Mouse (Mus musculus) kidney, adult 2 months (tissue): ENCODE results near the gene Cyth3. TPM values are rescaled to one million over a fixed set of nuclear protein-coding genes. Genes with fewer than 3 reads are reported as not detected.
A peak's percentile ranks its signal among the peaks of the same experiment; 100 is the strongest.

Source experiments
- DNase-seq: peaks from one replicate; pipeline ENCODE4 v3.0.0; 2021
- H3K27ac ChIP-seq: fragments of 200-500 bp; 2 replicates; pipeline ENCODE4 v1.5.1; 2012; ENCODE audit warnings: low read depth, low read length, control low read depth, inconsistent platforms; ENCODE audit not compliant: insufficient read depth
- H3K27me3 ChIP-seq: fragments of 200-500 bp; replicated peaks from 2 replicates; pipeline ENCODE4 v1.6.1; 2012; ENCODE audit warnings: mild to moderate bottlenecking, moderate library complexity, low read length, inconsistent platforms; ENCODE audit not compliant: control insufficient read depth, insufficient read depth
- H3K36me3 ChIP-seq: fragments of 200-500 bp; 2 replicates; pipeline ENCODE4 v1.6.1; 2012; ENCODE audit warnings: mild to moderate bottlenecking, moderate library complexity, low read length, inconsistent platforms; ENCODE audit not compliant: control insufficient read depth, insufficient read depth
- H3K4me1 ChIP-seq: fragments of 200-500 bp; 2 replicates; pipeline ENCODE4 v1.6.1; 2011; ENCODE audit warnings: low read length; ENCODE audit not compliant: control insufficient read depth, insufficient read depth
- H3K4me3 ChIP-seq: fragments of 200-500 bp; 2 replicates; pipeline ENCODE4 v1.5.1; 2011; ENCODE audit warnings: mild to moderate bottlenecking, low read depth, low read length, control low read depth; ENCODE audit not compliant: insufficient read depth
- CTCF ChIP-seq: fragments of 200-500 bp; conservative IDR thresholded peaks from 2 replicates; pipeline ENCODE4 v1.5.1; 2011; ENCODE audit warnings: low read depth, mild to moderate bottlenecking, control low read depth, low read length, moderate library complexity, mixed read lengths; ENCODE audit not compliant: insufficient read depth, insufficient read length
- POLR2A ChIP-seq: fragments of 200-500 bp; IDR thresholded peaks from one replicate; pipeline ENCODE4 v1.6.1; 2011; ENCODE audit warnings: low read depth, low read length, control low read depth
- WGBS: fragments of 180-500 bp; shearing (Covaris S2); methylation state at CpG from one replicate; pipeline ENCODE4 v1.1.7; 2018; 5-methylcytosine and 5-hydroxymethylcytosine counted together
- polyA plus RNA-seq: library from polyadenylated mRNA; depleted of rRNA; stranded (reverse); fragments of >200 nt; gene quantifications from 2 replicates; pipeline ENCODE4 v1.2.3, GENCODE M21; 2012

Cyth3 gene
- polyA plus RNA-seq, 1 experiment: 22.8 TPM

DNA sequence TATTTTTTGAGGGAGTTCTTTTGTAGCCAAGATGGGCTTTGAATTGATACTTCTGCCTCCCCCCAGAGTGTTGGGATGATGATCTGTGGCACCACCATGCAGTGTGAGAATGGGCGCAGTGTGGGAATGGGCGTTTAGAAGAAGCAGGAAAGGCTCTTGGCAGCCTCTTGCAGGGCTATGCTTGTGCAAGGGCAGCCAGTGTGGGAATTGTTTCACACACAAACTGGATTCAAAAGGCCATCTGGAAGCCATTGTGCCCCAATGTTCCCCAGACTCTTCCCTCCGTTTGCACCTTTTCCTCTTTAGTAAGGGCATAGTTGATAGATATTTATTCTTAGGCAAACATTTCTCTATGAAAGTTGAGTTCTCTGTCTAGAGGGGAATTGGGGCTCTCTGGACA is 19.3 kb downstream of the Cyth3 start:
- no peak for TF ChIP-seq POLR2A
- no peak for TF ChIP-seq CTCF
- H3K4me3 ChIP-seq: no peak overlapping the region
- no peaks in the 10 kb centered on the region for H3K36me3 ChIP-seq
- H3K27me3 ChIP-seq: no peaks in the 10 kb centered on the region
- 73% methylated on average over 3 of the region's 3 CpGs for WGBS
- no peak for DNase-seq
- H3K27ac ChIP-seq: no peak overlapping the region
- peaks cover 15% of the 10 kb centered on the region for H3K4me1 ChIP-seq

DNA sequence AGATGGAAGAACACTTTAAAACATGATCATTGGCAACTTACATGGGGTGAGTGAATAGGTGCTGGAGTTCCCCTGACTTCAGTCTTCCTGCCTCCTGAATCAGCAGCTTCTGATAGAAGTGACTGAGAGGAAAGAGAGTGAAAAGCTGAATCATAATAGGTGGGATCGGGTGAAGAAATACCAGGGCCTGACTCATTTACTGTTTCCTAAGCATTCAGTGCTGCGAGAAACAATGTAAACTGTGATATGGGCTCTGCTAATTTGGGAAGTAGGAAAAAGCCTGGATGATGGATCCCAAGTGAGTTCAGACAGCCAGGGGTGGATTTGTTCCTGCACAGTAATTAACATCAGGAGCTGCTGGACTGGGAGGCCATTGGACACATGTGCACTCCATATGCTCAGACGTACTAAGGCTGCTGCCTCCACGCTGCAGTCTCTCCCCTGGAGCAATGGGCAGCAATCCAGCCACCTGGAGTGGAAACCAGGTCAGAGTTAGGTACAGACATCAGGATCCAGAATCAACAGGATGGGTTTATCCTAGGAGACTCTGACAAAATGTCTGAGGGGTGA is 20.1 kb downstream of the Cyth3 start:
- Histone ChIP-seq H3K4me1 (peaks cover 15% of the 10 kb centered on the region), H3K27ac (no peak overlapping the region; the same call in 1 of the 2 replicates), H3K36me3 (no peaks in the 10 kb centered on the region), H3K27me3 (no peaks in the 10 kb centered on the region), H3K4me3 (no peak overlapping the region)
- no peak for TF ChIP-seq CTCF
- TF ChIP-seq POLR2A: no peak
- 46% methylated on average over 4 of the region's 4 CpGs for WGBS
- DNase-seq: peak; percentile 62

DNA sequence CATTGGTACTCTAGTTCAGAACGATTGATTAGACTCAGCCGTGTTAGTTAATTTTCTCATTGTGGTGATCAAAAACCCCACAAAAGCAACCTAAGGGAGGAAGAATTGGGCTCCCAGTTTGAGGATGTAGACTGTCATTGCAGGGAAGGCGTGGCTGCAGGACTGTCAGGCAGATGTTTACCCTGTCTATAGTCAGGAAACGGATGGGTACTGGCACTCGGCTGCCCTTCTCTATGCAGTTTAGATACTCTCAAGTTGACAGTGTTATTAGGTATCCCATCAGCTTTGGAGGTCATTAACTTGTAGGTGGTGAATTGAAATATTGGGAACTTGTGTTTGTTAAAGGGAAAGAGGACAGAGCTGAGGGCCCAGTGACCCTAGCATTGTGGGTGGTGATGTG is 23.7 kb downstream of the Cyth3 start:
- Histone ChIP-seq H3K36me3 (no peaks in the 10 kb centered on the region), H3K4me3 (no peak overlapping the region), H3K27me3 (no peaks in the 10 kb centered on the region), H3K27ac (no peak overlapping the region), H3K4me1 (peaks cover 15% of the 10 kb centered on the region)
- 71% methylated on average over 5 of the region's 5 CpGs for WGBS
- TF ChIP-seq POLR2A (no peak), CTCF (no peak)
- DNase-seq: no peak

DNA sequence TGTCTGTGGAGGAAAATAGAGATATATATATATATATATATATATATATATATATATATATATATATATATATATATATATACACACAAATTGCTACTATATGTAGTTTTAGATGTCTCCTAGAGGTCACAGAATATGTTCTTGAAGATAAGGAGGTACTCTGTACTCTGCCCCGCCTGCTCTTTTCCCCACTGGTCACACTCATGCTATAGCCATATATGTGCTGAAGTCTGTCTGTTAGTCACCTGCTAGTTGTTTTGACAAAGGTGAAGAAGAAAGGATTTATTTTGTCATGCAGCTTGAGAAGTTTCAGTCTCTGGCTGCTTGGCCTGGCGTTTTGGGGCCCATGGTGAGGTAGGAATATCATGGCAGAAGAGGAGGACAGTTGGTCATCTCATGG is 25.2 kb downstream of the Cyth3 start:
- H3K4me3 ChIP-seq: no peak overlapping the region
- no peaks in the 10 kb centered on the region for H3K36me3 ChIP-seq
- 94% methylated on average over 2 of the region's 2 CpGs for WGBS
- H3K4me1 ChIP-seq: peaks cover 14% of the 10 kb centered on the region
- TF ChIP-seq CTCF (no peak), POLR2A (no peak)
- no peaks in the 10 kb centered on the region for H3K27me3 ChIP-seq
- H3K27ac ChIP-seq: no peak overlapping the region
- DNase-seq: no peak

DNA sequence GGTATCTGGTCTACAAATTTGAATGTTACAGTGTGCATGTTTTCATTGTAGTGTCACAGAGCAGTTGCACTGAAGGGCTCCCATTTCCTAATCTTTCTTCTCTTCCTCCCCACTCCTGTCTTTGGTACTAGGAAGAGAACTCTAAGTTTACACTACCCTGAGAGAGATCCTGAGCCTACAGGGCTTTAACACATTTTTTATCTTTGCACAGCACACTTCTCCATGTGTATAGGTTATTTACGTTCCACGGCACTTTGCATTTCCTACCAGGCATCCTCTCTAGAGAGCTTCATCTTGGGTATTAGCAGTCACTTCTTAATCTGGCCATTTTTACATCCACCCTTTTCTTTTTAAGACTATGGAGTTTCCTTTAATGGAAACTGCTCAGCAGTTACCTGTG is 25.8 kb downstream of the Cyth3 start:
- Histone ChIP-seq H3K36me3 (no peaks in the 10 kb centered on the region), H3K4me3 (no peak overlapping the region), H3K27ac (no peak overlapping the region), H3K27me3 (no peaks in the 10 kb centered on the region), H3K4me1 (peaks cover 13% of the 10 kb centered on the region; the same call in 1 of the 2 replicates)
- WGBS: 93% methylated on average over 2 of the region's 2 CpGs
- TF ChIP-seq CTCF (no peak), POLR2A (no peak)
- no peak for DNase-seq

DNA sequence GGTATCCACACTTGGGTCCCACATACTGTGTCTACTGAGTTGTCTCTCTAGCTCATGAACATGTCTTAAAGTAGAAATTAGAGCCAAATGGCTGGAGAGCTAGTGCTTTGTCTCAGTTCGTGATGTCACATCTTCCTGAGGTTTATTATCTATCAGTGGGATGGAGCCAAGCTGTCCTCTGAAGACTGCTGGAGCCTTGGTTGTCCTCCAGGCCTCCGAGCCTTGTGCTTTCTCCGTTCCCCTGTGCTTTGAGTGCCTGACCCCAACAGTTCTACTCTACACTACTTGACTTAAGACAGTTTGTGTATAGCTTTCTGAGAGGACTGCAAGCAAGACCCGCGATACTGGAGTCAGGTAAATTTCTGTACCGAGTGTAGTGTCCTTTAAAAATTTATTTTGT is 26.9 kb downstream of the Cyth3 start:
- H3K27me3 ChIP-seq: no peaks in the 10 kb centered on the region
- no peak for DNase-seq
- TF ChIP-seq POLR2A (no peak), CTCF (no peak)
- H3K36me3 ChIP-seq: no peaks in the 10 kb centered on the region
- WGBS: 84% methylated on average over 6 of the region's 6 CpGs
- peaks cover 10% of the 10 kb centered on the region; the same call in 1 of the 2 replicates for H3K4me1 ChIP-seq
- H3K27ac ChIP-seq: no peak overlapping the region
- H3K4me3 ChIP-seq: no peak overlapping the region

DNA sequence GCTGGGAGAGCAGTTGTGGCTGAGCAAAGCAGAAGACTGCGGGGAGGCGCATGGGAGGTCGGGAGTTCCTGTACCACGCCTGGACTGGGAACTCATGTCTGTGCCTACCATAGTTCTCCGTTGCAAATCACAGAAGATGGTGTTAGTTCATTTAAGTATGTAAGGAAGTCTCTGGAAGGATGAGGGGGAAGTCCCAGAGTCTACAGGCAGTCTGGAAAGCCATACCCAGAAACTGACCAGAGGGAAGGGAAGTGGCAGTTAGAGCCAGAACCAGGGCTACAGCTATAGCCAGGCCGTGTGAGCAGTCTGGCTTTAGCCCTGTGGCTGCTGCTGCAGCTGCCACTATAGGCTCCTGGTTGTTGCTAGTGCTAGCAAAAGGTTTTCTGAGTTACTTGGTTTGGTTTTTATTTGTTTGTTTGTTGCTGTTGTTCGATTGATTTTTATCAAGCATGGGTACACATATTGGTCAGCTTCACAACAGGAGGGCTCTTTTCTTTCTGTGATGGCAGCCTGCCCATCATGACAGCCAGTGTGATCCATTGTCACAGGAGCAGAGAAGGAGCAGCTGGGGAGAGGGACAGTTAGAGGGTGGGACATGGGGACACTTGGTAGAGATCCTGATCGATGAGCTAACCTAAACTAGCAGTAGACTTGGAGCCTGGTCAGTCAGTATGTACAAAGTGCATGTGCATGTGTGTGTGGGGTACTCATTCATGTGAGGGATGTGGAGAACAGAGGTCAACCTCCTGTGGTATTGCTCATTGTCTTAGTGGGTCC is 29.8 kb downstream of the Cyth3 start:
- no peak for TF ChIP-seq CTCF
- no peak for TF ChIP-seq POLR2A
- no peak for DNase-seq
- H3K27me3 ChIP-seq: no peaks in the 10 kb centered on the region
- H3K4me1 ChIP-seq: peaks cover 30% of the 10 kb centered on the region
- no peak overlapping the region for H3K27ac ChIP-seq
- 69% methylated on average over 8 of the region's 8 CpGs for WGBS
- no peak overlapping the region for H3K4me3 ChIP-seq
- no peaks in the 10 kb centered on the region for H3K36me3 ChIP-seq
